Mouse (Mus musculus) embryonic facial prominence, embryonic 10.5 days (tissue): ENCODE measurements at regions not wholly inside any gene's neighbourhood (a gene's known extent, or its start where the extent isn't known, plus 50 kb on each side); places are given as distances from the start of the nearest gene placed in this dataset.
"Not testable (repeated sequence)": the region's sequence is repeated elsewhere in the genome, so short reads cannot be mapped to it uniquely, and the experiment has no call there.

Experiments
- DNase-seq: peaks from one replicate; pipeline ENCODE4 v3.0.0-alpha.2; 2017; ENCODE audit warnings: low spot score
- H3K27ac ChIP-seq: fragments of 300-500 bp; sonication (generic); replicated peaks from 2 replicates; pipeline ENCODE4 v1.5.1; 2016; ENCODE audit warnings: mild to moderate bottlenecking
- H3K27me3 ChIP-seq: fragments of 300-500 bp; sonication (generic); replicated peaks from 2 replicates; pipeline ENCODE4 v1.6.1; 2016; ENCODE audit warnings: low read depth, mild to moderate bottlenecking; ENCODE audit not compliant: poor library complexity, severe bottlenecking
- H3K36me3 ChIP-seq: fragments of 300-500 bp; sonication (generic); replicated peaks from 2 replicates; pipeline ENCODE4 v1.6.1; 2016; ENCODE audit warnings: mild to moderate bottlenecking, moderate library complexity
- H3K4me1 ChIP-seq: fragments of 300-500 bp; sonication (generic); 2 replicates; pipeline ENCODE4 v1.6.1; 2016
- H3K4me3 ChIP-seq: fragments of 300-500 bp; sonication (generic); 2 replicates; pipeline ENCODE4 v1.5.1; 2016; ENCODE audit warnings: mild to moderate bottlenecking, moderate library complexity
- H3K9me3 ChIP-seq: fragments of 300-500 bp; sonication (generic); 2 replicates; pipeline ENCODE4 v1.6.1; 2016; ENCODE audit warnings: mild to moderate bottlenecking
- WGBS: fragments of 180-500 bp; shearing (Covaris S2); methylation state at CpG from one replicate; pipeline ENCODE4 v1.1.7; 2016; 5-methylcytosine and 5-hydroxymethylcytosine counted together

DNA sequence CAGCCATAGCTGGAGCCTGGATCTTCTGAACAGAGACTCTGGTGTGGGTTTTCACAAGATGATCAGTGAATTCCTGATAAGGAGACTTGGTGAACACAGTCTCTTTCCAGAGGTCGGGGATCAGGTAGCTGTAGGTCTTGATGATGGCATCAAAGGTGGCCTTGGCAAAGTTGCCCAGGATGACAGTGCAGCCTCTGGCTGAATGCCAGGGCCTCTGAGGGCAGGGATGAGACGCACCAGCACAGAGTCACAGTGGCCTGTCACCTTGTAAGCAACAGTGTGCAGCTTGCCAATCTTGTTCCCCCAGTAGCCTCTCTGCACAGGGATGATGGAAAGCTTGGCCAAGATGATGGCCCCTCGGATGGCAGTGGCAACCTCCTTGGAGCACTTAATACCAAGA, 95.9 kb upstream of the Ipo5 start:
- not testable (repeated sequence) for H3K4me1 ChIP-seq, H3K36me3 ChIP-seq, H3K9me3 ChIP-seq, H3K4me3 ChIP-seq, H3K27me3 ChIP-seq, DNase-seq, H3K27ac ChIP-seq
- WGBS = 86% methylated on average over 3 of the region's 3 CpGs

DNA sequence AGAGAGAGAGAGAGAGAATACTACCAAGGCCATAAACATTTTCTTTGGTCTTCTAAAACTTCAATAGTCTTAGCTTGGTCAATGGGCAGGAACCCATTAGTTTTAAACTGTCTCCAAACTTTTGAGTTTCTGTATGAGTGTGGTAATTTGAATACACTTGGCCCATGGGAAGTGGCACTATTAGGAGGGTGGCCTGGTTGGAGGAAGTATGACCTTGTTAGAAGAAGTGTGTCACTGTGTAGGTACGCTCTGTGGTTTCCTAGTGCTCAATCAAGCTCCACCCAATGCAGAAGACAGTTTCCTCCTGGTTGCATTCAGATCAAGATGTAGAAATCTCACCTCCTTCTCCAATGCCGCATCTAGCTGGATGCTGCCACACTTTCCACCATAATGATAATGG, 94.5 kb upstream of the Ipo5 start:
- Histone ChIP-seq H3K4me3 (no peak overlapping the region), H3K4me1 (no peaks in the 10 kb centered on the region), H3K9me3 (no peaks in the 10 kb centered on the region), H3K27me3 (no peaks in the 10 kb centered on the region), H3K36me3 (no peaks in the 10 kb centered on the region), H3K27ac (no peak overlapping the region)
- no peak for DNase-seq
- 92% methylated on average over 2 of the region's 2 CpGs for WGBS

DNA sequence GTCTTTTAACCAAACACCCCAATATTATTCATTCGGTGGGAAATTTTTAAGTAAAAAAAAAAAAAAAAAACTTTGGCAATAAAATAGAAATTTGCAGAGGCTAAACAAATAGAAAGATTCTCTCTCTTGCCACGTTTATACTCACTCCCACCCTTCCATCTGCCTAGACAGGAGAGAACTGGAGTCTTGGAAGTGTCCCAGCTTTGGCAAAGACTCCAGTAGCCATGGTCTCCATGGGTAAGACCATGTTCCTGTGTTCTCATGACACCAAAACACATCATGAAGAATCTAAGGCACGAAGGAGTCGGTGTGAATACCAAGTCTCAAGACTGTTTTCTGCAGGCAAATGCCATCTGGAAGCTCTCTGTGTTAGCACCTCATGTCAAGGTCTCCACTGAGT, 84.8 kb upstream of the Ipo5 start:
- H3K4me3 ChIP-seq = no peak overlapping the region
- no peak overlapping the region for H3K27ac ChIP-seq
- H3K27me3 ChIP-seq = no peaks in the 10 kb centered on the region
- 92% methylated on average over 4 of the region's 4 CpGs for WGBS
- no peaks in the 10 kb centered on the region for H3K9me3 ChIP-seq
- no peaks in the 10 kb centered on the region for H3K36me3 ChIP-seq
- DNase-seq = no peak
- H3K4me1 ChIP-seq = peaks cover 5% of the 10 kb centered on the region; the same call in 1 of the 2 replicates

DNA sequence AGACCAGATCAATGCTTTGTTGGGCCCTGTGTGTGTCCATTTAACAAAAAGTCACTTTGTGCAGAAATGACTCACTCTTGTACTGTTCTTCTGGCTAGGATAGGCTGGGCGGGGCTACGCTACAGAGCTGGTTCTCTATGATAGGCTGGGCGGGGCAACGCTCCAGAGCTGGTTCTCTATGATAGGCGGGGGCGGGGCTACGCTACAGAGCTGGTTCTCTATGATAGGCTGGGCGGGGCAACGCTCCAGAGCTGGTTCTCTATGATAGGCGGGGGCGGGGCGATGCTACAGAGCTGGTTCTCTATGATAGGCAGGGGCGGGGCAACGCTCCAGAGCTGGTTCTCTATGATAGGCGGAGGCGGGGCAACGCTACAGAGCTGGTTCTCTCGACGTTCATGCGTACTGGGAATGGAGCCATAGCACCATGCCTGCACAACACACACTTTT, 80.6 kb upstream of the Ipo5 start:
- DNase-seq = peak; percentile 70
- H3K9me3 ChIP-seq, H3K36me3 ChIP-seq, H3K27ac ChIP-seq, H3K4me3 ChIP-seq, H3K27me3 ChIP-seq: not testable (repeated sequence)
- 36% methylated on average over 20 of the region's 20 CpGs for WGBS
- H3K4me1 ChIP-seq = peaks cover 20% of the 10 kb centered on the region

- WGBS = 67% methylated on average over 5 of the region's 5 CpGs
- Histone ChIP-seq H3K4me3 (no peak overlapping the region), H3K27me3 (no peaks in the 10 kb centered on the region), H3K36me3 (no peaks in the 10 kb centered on the region), H3K27ac (no peak overlapping the region), H3K9me3 (no peaks in the 10 kb centered on the region), H3K4me1 (peaks cover 20% of the 10 kb centered on the region)
- no peak for DNase-seq
These were observed 79.6 kb upstream of the Ipo5 start for GRCm38 (mm10) chr14:120831397-120831796.

DNA sequence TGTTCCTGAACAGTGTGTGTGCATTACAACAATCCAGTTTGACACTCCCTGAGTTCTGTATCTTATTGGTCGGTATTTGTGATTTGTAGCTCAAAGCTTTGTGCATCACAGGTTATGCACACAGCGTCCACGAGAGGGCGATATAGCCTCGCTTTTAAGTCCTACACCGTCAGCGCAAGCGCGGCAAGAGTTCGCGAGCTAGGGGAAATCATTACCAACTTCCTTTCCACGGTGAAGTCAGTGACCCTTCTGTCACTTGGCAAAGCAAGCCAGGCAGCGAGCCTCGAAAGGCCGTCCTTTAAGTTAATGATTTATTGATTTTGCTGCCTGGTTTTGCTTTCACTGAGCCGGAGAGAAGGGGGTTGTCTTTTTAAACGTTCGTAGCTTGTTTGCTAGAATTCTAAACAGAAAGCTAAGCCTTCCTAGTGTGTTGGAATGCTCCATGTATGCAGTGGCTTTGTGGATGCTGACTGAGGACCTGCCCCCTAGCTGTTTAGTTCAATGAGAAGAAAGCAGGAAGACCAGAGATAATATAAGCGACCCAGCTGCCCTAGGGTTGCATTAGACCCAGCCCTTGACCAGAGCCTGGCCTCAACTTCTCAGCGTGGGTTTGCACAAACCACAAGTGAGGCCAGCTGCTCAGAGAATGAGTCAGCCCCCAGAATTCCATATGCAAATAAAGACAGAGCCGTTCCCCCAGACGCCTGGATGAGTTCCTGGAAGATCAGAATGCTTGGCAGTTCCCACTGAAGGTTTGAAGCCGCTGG, 79.0 kb upstream of the Ipo5 start:
- no peaks in the 10 kb centered on the region for H3K27me3 ChIP-seq
- H3K4me1 ChIP-seq = peaks cover 20% of the 10 kb centered on the region
- H3K4me3 ChIP-seq = peak overlapping the region; percentile 45
- peak; percentile 90 for DNase-seq
- WGBS = 12% methylated on average over 23 of the region's 23 CpGs
- H3K36me3 ChIP-seq = no peaks in the 10 kb centered on the region
- peak overlapping the region; percentile 76 for H3K27ac ChIP-seq
- H3K9me3 ChIP-seq = no peaks in the 10 kb centered on the region

GRCm38 (mm10) chr14:120834821-120835220, 76.2 kb upstream of the Ipo5 start:
- no peak for DNase-seq
- WGBS = 83% methylated on average over 4 of the region's 4 CpGs
- H3K27ac ChIP-seq = no peak overlapping the region
- H3K4me3 ChIP-seq = no peak overlapping the region
- H3K9me3 ChIP-seq = no peaks in the 10 kb centered on the region
- peaks cover 28% of the 10 kb centered on the region for H3K4me1 ChIP-seq
- H3K27me3 ChIP-seq = no peaks in the 10 kb centered on the region
- H3K36me3 ChIP-seq = no peaks in the 10 kb centered on the region

- Histone ChIP-seq H3K4me1 (peaks cover 29% of the 10 kb centered on the region), H3K9me3 (no peaks in the 10 kb centered on the region), H3K27me3 (no peaks in the 10 kb centered on the region), H3K36me3 (no peaks in the 10 kb centered on the region), H3K4me3 (no peak overlapping the region), H3K27ac (no peak overlapping the region)
- WGBS = 78% methylated on average over 5 of the region's 5 CpGs
- no peak for DNase-seq
These were observed 75.3 kb upstream of the Ipo5 start for GRCm38 (mm10) chr14:120835758-120836157.

DNA sequence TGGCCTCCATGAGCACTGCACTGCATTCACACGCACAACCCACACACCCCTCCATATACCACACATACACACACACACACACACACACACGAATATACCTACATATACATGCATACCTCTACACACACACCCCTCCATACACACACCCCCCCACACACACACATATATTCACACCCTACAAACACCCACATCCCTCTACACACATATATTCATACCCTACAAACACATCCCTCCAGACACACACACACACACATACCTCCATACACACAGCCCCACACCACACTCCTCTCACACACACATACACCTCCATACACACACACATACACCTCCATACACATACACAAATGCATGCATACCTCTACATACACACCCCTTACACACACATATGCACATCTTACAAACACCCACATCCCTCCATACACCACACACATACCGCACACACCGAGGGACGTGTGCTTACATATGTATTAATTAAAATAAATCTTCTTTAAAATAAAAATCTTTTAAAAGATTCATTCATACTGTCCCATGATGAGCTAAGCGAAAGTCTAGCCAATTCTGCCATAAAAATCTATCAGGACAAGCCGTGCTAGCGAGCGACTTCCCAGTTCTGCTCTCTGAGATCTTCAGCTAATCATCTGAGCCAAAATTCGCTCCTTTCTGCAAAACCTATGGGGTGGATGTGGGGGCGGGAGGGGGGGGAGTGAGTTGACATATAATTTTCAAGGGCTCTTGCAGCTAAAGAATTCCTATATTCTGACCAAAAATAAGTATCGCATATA, 74.3 kb upstream of the Ipo5 start:
- Histone ChIP-seq H3K36me3 (no peaks in the 10 kb centered on the region), H3K27me3 (no peaks in the 10 kb centered on the region), H3K9me3 (no peaks in the 10 kb centered on the region), H3K4me1 (peaks cover 25% of the 10 kb centered on the region), H3K27ac (no peak overlapping the region), H3K4me3 (no peak overlapping the region)
- 90% methylated on average over 12 of the region's 12 CpGs for WGBS
- no peak for DNase-seq

DNA sequence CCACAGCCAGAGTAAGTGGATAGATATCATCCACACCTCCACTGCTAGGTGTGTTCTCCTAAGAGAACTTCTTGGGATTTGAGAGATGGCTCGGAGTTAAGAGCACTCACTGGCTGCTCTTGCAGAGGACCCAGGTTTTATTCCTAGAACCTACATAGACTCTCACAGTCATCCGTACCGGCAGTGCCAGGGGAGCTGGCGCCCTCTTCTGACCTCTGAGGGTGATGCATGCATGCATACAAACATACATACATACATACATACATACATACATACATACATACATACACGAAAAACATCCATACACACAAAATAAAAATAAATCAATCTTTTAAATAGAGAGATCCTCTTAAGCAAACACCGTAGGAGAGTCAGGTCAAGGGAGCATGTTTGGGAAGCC, 70.1 kb upstream of the Ipo5 start:
- Histone ChIP-seq H3K27ac (no peak overlapping the region), H3K4me1 (peaks cover 22% of the 10 kb centered on the region), H3K36me3 (no peaks in the 10 kb centered on the region), H3K4me3 (no peak overlapping the region), H3K9me3 (no peaks in the 10 kb centered on the region), H3K27me3 (no peaks in the 10 kb centered on the region)
- 82% methylated on average over 6 of the region's 6 CpGs for WGBS
- DNase-seq = no peak

DNA sequence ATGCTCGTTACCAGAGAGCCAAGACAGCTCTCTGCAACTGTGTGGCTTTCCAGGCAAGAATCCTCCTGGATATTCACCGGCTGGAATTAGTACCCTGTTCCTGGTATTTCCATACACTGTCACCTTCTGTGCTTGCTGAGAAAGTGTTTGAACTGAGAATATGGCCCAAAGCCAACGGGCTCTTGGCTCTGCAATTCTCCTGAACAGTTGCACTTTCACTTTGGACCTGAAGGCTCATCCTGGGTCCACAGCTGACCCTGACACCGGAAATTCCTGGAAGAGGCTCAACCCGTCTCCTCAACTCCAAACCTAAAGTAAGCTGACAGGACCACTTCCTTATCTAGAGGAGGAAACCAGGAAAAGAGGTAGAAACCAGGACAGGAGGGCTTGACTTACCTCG, 69.7 kb upstream of the Ipo5 start:
- no peak overlapping the region for H3K4me3 ChIP-seq
- WGBS = 85% methylated on average over 6 of the region's 6 CpGs
- peaks cover 26% of the 10 kb centered on the region for H3K4me1 ChIP-seq
- H3K36me3 ChIP-seq = no peaks in the 10 kb centered on the region
- no peaks in the 10 kb centered on the region for H3K9me3 ChIP-seq
- no peaks in the 10 kb centered on the region for H3K27me3 ChIP-seq
- DNase-seq = no peak
- H3K27ac ChIP-seq = no peak overlapping the region

- Histone ChIP-seq H3K4me3 (no peak overlapping the region), H3K9me3 (no peaks in the 10 kb centered on the region), H3K36me3 (no peaks in the 10 kb centered on the region), H3K4me1 (peaks cover 43% of the 10 kb centered on the region), H3K27ac (no peak overlapping the region), H3K27me3 (no peaks in the 10 kb centered on the region)
- DNase-seq = no peak
- 68% methylated on average over 2 of the region's 2 CpGs for WGBS
These were observed 65.9 kb upstream of the Ipo5 start for GRCm38 (mm10) chr14:120845172-120845571.
